Mouse (Mus musculus) bone marrow macrophage, adult 2 months (primary cell): ENCODE results near the gene Speer4f2.

Experiments used
- CTCF ChIP-seq: IDR thresholded peaks from 2 replicates; pipeline ENCODE4 v1.5.1; 2012; ENCODE audit warnings: low read depth, mild to moderate bottlenecking, low read length, moderate library complexity
- POLR2A ChIP-seq: IDR thresholded peaks from 2 replicates; pipeline ENCODE4 v1.6.1; 2012; ENCODE audit warnings: mild to moderate bottlenecking, low read depth, low read length, borderline replicate concordance

DNA sequence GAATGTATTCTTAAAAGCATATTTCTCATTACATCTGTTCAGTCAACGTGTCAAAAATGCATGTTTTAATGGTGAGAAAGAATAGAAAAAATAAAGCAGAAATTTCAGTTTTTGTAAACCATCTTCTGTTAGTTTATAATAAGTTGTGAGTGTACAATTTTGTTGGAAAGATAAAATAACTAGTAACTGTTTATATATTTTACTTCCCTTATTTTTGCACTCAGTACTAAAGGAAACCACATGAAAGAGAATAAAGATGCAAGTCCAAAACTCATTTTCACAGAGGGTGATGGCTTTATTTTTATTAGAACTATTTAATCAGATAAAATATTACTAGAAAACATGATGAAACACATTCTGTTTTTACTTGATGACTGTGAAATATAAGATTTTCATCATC lies 18.2 kb downstream of the Speer4f2 start:
- TF ChIP-seq POLR2A, result no peak
- no peak for TF ChIP-seq CTCF
